Mouse (Mus musculus) myocyte (in vitro differentiated cells): ENCODE measurements around the gene Gnb5.

ENCODE experiments used
- MYOD1 ChIP-seq, 3 experiments: IDR thresholded peaks; one replicate each; pipeline ENCODE4 v1.6.1; 2011; ENCODE audit warnings: control low read depth in 2 of 3, low read depth in 2 of 3, mild to moderate bottlenecking in 2 of 3, moderate library complexity in 1 of 3; ENCODE audit not compliant: insufficient read length in 2 of 3, control insufficient read depth in 1 of 3
- MYOG ChIP-seq, 3 experiments: IDR thresholded peaks; one replicate each; pipeline ENCODE4 v1.6.1; 2011; ENCODE audit warnings: control low read depth in 2 of 3, low read depth in 2 of 3, mild to moderate bottlenecking in 2 of 3; ENCODE audit not compliant: insufficient read length in 2 of 3, control insufficient read depth in 1 of 3, insufficient read depth in 1 of 3
- POLR2A ChIP-seq: IDR thresholded peaks from one replicate; pipeline ENCODE4 v1.6.1; 2011; ENCODE audit warnings: low read depth, mild to moderate bottlenecking, control low read depth, moderate library complexity; ENCODE audit not compliant: insufficient read length
- POLR2AphosphoS2 ChIP-seq: IDR thresholded peaks from one replicate; pipeline ENCODE4 v1.6.1; 2011; ENCODE audit warnings: low read depth, control low read depth; ENCODE audit not compliant: insufficient read length
- SRF ChIP-seq: IDR thresholded peaks from one replicate; pipeline ENCODE4 v1.6.1; 2011; ENCODE audit warnings: low read depth; ENCODE audit not compliant: control insufficient read depth, insufficient read length
- TCF12 ChIP-seq: IDR thresholded peaks from one replicate; pipeline ENCODE4 v1.6.1; 2011; ENCODE audit warnings: mild to moderate bottlenecking, control low read depth; ENCODE audit not compliant: poor library complexity, insufficient read depth, severe bottlenecking
- USF1 ChIP-seq: IDR thresholded peaks from one replicate; pipeline ENCODE4 v1.6.1; 2011; ENCODE audit warnings: low read depth, mild to moderate bottlenecking, control low read depth, moderate library complexity

DNA sequence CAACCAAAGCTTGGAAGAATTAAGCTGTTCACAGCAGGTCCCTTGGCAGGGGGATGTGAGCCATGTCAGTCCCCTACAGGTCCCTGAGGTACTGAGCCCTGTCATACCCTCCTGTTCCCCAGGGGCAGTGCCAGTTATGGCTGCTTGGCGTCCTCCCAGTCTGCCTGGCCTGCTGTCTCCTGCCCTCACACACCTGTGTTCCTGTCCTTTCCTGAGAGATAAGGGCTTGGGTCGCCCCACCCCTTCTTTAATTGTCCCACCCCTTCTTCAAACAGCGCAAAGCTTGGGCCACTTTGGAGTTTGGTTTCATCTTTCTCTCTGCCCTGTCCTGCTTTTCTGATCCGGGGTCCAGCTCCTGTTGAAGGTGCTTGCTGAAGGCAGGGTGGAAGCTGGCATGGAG lies 47.3 kb upstream of the Gnb5 start:
- TF ChIP-seq POLR2A (no peak), USF1 (no peak), POLR2AphosphoS2 (no peak), MYOG (IDR thresholded peaks at IDR 0.05; ENCODE audit: control insufficient read depth in 1 of 3, insufficient read depth in 1 of 3, insufficient read length in 2 of 3, low read depth in 2 of 3) (no peak), MYOD1 (IDR thresholded peaks at IDR 0.05; ENCODE audit: control insufficient read depth in 1 of 3, insufficient read length in 2 of 3, low read depth in 2 of 3) (no peak), SRF (no peak), TCF12 (no peak)
